Mouse (Mus musculus): Measurements from ENCODE around the gene Cyren. TPM values are rescaled to one million over a fixed set of nuclear protein-coding genes. Genes with fewer than 3 reads are reported as not detected.

Cyren gene
- total RNA-seq (2012; rRNA removed): 7.9 and 8.3 TPM in 2 replicates
- 5.9 and 9.7 TPM in 2 replicates for total RNA-seq (2014; rRNA removed)
- polyA plus RNA-seq (2012; ENCODE audit: insufficient read length, low read depth): 11.9 and 12.2 TPM in 2 replicates

GRCm38 (mm10) chr6:34877509-34878321 lies at the start of gene Cyren:
Gene Cyren (minus strand): TSS chr6:34878060.
- Histone ChIP-seq H3K9me3 (replicated peaks; ENCODE audit: low read length) (no peaks in the 10 kb centered on the region), H3K4me2 (ENCODE audit: insufficient read depth, low read depth, poor library complexity, severe bottlenecking) (peak within 1 kb of the TSS; percentile 84), H3K27ac (ENCODE audit: insufficient read depth, low read depth) (peak within 1 kb of the TSS; percentile 61), H3K27me3 (replicated peaks) (no peaks in the 10 kb centered on the region), H3K79me2 (replicated peaks; ENCODE audit: control insufficient read depth, extremely low read depth, insufficient read depth, poor library complexity, severe bottlenecking) (no peaks in the 10 kb centered on the region; the same call in 1 of the 2 replicates), H3K36me3 (replicated peaks in 1 of 2; ENCODE audit: control insufficient read depth in 1 of 2, insufficient read depth in 1 of 2, low read length in 1 of 2) (peaks cover 42 to 76% of the 10 kb centered on the region in 2 experiments), H3K4me1 (ENCODE audit: control insufficient read depth in 1 of 2, insufficient read depth in 2 of 2) (peaks cover 10 to 40% of the 10 kb centered on the region in 2 experiments; a peak in 3 of 4 replicates), H3K9ac (ENCODE audit: insufficient read depth, low read depth) (peak within 1 kb of the TSS; percentile 90), H3K4me3 (replicated peaks in 1 of 3; ENCODE audit: low read depth in 2 of 3, low read length in 2 of 3, poor library complexity in 1 of 3) (peak within 1 kb of the TSS; percentile 87 to 95 (median 91))
- in situ Hi-C loops (cut with MboI; ENCODE audit: low pct_ligation_motif_present, low pct_unique_long_range_greater_than_20kb, low sequenced_read_pairs) (no loop called here), dilution Hi-C loops (cut with MboI; ENCODE audit: extremely low pct_ligation_motif_present, extremely low pct_unique_long_range_greater_than_20kb, low sequenced_read_pairs) (no loop called here)
- DNase-seq (ENCODE audit: extremely low read depth): peak; percentile 92
- TF ChIP-seq PAX5 (IDR thresholded peaks at IDR 0.05; ENCODE audit: low read length) (no peak), MYC (IDR thresholded peaks at IDR 0.05; ENCODE audit: low read depth, low read length) (peak; percentile 17; the same call in 1 of the 2 replicates), ZC3H11A (IDR thresholded peaks at IDR 0.05; ENCODE audit: low read depth, low read length) (0 out of 2 replicates have a peak, but pooled peaks have one; percentile 10), POLR2AphosphoS2 (IDR thresholded peaks at IDR 0.05; ENCODE audit: low read depth, low read length) (peak; percentile 79; the same call in 1 of the 2 replicates), CTCF (conservative IDR thresholded peaks at IDR 0.05 in 1 of 2, IDR thresholded peaks at IDR 0.05 in 1 of 2; ENCODE audit: low read depth in 2 of 2, low read length in 2 of 2) (peak in 1 of 2 experiments; percentile 77; a peak in 2 of 4 replicates), JUND (conservative IDR thresholded peaks at IDR 0.05; ENCODE audit: low read depth, low read length) (peak; percentile 67), MAFK (IDR thresholded peaks at IDR 0.05; ENCODE audit: insufficient replicate concordance, low read length) (no peak), MXI1 (IDR thresholded peaks at IDR 0.05; ENCODE audit: low read depth, low read length) (peak; percentile 79), ZKSCAN1 (IDR thresholded peaks at IDR 0.05; ENCODE audit: borderline replicate concordance, low read depth, low read length) (no peak), MAZ (IDR thresholded peaks at IDR 0.05; ENCODE audit: low read depth, low read length) (no peak), E2F4 (IDR thresholded peaks at IDR 0.05; ENCODE audit: insufficient replicate concordance, low read depth, low read length) (no peak), HCFC1 (IDR thresholded peaks at IDR 0.05; ENCODE audit: low read depth, low read length) (peak; percentile 74), KAT2A (IDR thresholded peaks at IDR 0.05; ENCODE audit: insufficient replicate concordance, low read length) (no peak; the same call in 1 of the 2 replicates), JUN (IDR thresholded peaks at IDR 0.05; ENCODE audit: insufficient read depth, low read depth, low read length) (no peak), IRF4 (IDR thresholded peaks at IDR 0.05; ENCODE audit: low read depth, low read length) (peak; percentile 60), ELF1 (IDR thresholded peaks at IDR 0.05; ENCODE audit: low read depth, low read length) (peak; percentile 88), TBP (conservative IDR thresholded peaks at IDR 0.05; ENCODE audit: low read depth, low read length) (0 out of 2 replicates have a peak, but pooled peaks have one; percentile 32), BHLHE40 (IDR thresholded peaks at IDR 0.05; ENCODE audit: low read depth, low read length) (no peak; the same call in 1 of the 2 replicates), UBTF (IDR thresholded peaks at IDR 0.05; ENCODE audit: low read depth, low read length) (peak; percentile 77; the same call in 1 of the 2 replicates), USF2 (conservative IDR thresholded peaks at IDR 0.05; ENCODE audit: low read depth, low read length) (no peak), NRF1 (IDR thresholded peaks at IDR 0.05; ENCODE audit: low read depth, low read length) (peak; percentile 85), ETS1 (conservative IDR thresholded peaks at IDR 0.05; ENCODE audit: low read depth, low read length) (peak; percentile 59), ZMIZ1 (IDR thresholded peaks at IDR 0.05; ENCODE audit: low read depth, low read length) (peak; percentile 94), CHD2 (IDR thresholded peaks at IDR 0.05; ENCODE audit: low read length) (peak; percentile 52), ZNF384 (IDR thresholded peaks at IDR 0.05; ENCODE audit: low read depth, low read length) (no peak), SMC3 (IDR thresholded peaks at IDR 0.05; ENCODE audit: low read depth, low read length) (peak; percentile 70), RAD21 (IDR thresholded peaks at IDR 0.05; ENCODE audit: low read depth, low read length) (peak; percentile 71), MEF2A (IDR thresholded peaks at IDR 0.05; ENCODE audit: borderline replicate concordance, low read depth, low read length) (peak; percentile 57; the same call in 1 of the 2 replicates), RCOR1 (conservative IDR thresholded peaks at IDR 0.05; ENCODE audit: low read depth, low read length) (no peak), SIN3A (IDR thresholded peaks at IDR 0.05; ENCODE audit: low read length) (peak; percentile 95), NELFE (IDR thresholded peaks at IDR 0.05; ENCODE audit: low read depth, low read length) (peak; percentile 92), EP300 (IDR thresholded peaks at IDR 0.05; ENCODE audit: low read length) (0 out of 2 replicates have a peak, but pooled peaks have one; percentile 24), TCF12 (IDR thresholded peaks at IDR 0.05; ENCODE audit: low read depth, low read length) (peak; percentile 72), GABPA (IDR thresholded peaks at IDR 0.05; ENCODE audit: insufficient replicate concordance, low read depth, low read length) (no peak), CHD1 (IDR thresholded peaks at IDR 0.05; ENCODE audit: low read depth, low read length) (no peak; the same call in 1 of the 2 replicates), POLR2A (IDR thresholded peaks at IDR 0.05; ENCODE audit: low read depth, low read length) (peak; percentile 90), MAX (IDR thresholded peaks at IDR 0.05; ENCODE audit: low read length) (no peak)
